Mouse (Mus musculus) forebrain, embryonic 13.5 days (tissue): ENCODE results near the gene Swsap1. TPM values are rescaled to one million over a fixed set of nuclear protein-coding genes. Genes with fewer than 3 reads are reported as not detected.

Experiments used
- ATAC-seq: fragments of 200-750 bp; cut with Nextera tagmentation; 2 replicates; pipeline ENCODE4 v1.8.0; 2017
- H3K27ac ChIP-seq: fragments of 300-500 bp; sonication (generic); 2 replicates; pipeline ENCODE4 v1.5.1; 2015; ENCODE audit warnings: inconsistent platforms, mild to moderate bottlenecking, moderate library complexity
- H3K27me3 ChIP-seq: fragments of 300-500 bp; sonication (generic); 2 replicates; pipeline ENCODE4 v1.6.1; 2015; ENCODE audit warnings: mild to moderate bottlenecking, inconsistent platforms
- H3K36me3 ChIP-seq: fragments of 300-500 bp; sonication (generic); 2 replicates; pipeline ENCODE4 v1.6.1; 2015; ENCODE audit warnings: mild to moderate bottlenecking, inconsistent platforms; ENCODE audit not compliant: poor library complexity, severe bottlenecking
- H3K4me1 ChIP-seq: fragments of 300-500 bp; sonication (generic); 2 replicates; pipeline ENCODE4 v1.6.1; 2015; ENCODE audit warnings: inconsistent platforms
- H3K4me2 ChIP-seq: fragments of 300-500 bp; sonication (generic); 2 replicates; pipeline ENCODE4 v1.6.1; 2015; ENCODE audit warnings: inconsistent platforms, mild to moderate bottlenecking, moderate library complexity
- H3K4me3 ChIP-seq: fragments of 300-500 bp; sonication (generic); 2 replicates; pipeline ENCODE4 v1.5.1; 2015; ENCODE audit warnings: mild to moderate bottlenecking, inconsistent platforms
- H3K9ac ChIP-seq: fragments of 300-500 bp; sonication (generic); 2 replicates; pipeline ENCODE4 v1.6.1; 2015; ENCODE audit warnings: mild to moderate bottlenecking, inconsistent platforms
- H3K9me3 ChIP-seq: fragments of 300-500 bp; sonication (generic); replicated peaks from 2 replicates; pipeline ENCODE4 v1.6.1; 2016; ENCODE audit warnings: inconsistent platforms
- WGBS: fragments of 180-500 bp; shearing (Covaris S2); methylation state at CpG from one replicate; pipeline ENCODE4 v1.1.7; 2015; 5-methylcytosine and 5-hydroxymethylcytosine counted together
- polyA plus RNA-seq: library from polyadenylated mRNA; unstranded; fragments of >200 nt; fragmentation: Nextera tagmentation; extraction: Ambion mirVana; gene quantifications from 2 replicates; pipeline ENCODE4 v1.2.1, GENCODE M21; 2015

Swsap1 gene
- polyA plus RNA-seq, 1 experiment from 2014 or later: 8.6 TPM

- Histone ChIP-seq H3K4me1 (peaks cover 21% of the 10 kb centered on the region), H3K4me2 (peak overlapping the region; percentile 76), H3K27ac (no peak overlapping the region), H3K36me3 (peaks cover 24% of the 10 kb centered on the region), H3K9ac (peak overlapping the region; percentile 84), H3K9me3 (no peaks in the 10 kb centered on the region), H3K27me3 (no peaks in the 10 kb centered on the region), H3K4me3 (peak overlapping the region; percentile 73)
- WGBS: 74% methylated on average over 4 of the region's 4 CpGs
- ATAC-seq: peak; percentile 16; the same call in 1 of the 2 replicates
Measured at GRCm38 (mm10) chr9:21937711-21938175, 17.8 kb upstream of the Swsap1 start.

GRCm38 (mm10) chr9:21938234-21938855 is 17.2 kb upstream of the Swsap1 start:
- peak overlapping the region; percentile 73 for H3K4me3 ChIP-seq
- no peak for ATAC-seq
- H3K9me3 ChIP-seq: no peaks in the 10 kb centered on the region
- H3K27ac ChIP-seq: no peak overlapping the region
- H3K4me1 ChIP-seq: peaks cover 21% of the 10 kb centered on the region
- H3K9ac ChIP-seq: peak overlapping the region; percentile 84
- peak overlapping the region; percentile 76 for H3K4me2 ChIP-seq
- H3K27me3 ChIP-seq: no peaks in the 10 kb centered on the region
- WGBS: 86% methylated on average over 4 of the region's 4 CpGs
- peaks cover 24% of the 10 kb centered on the region for H3K36me3 ChIP-seq

- H3K9me3 ChIP-seq: no peaks in the 10 kb centered on the region
- no peak overlapping the region for H3K4me2 ChIP-seq
- 83% methylated on average over 10 of the region's 12 CpGs for WGBS
- H3K9ac ChIP-seq: no peak overlapping the region
- H3K36me3 ChIP-seq: peaks cover 37% of the 10 kb centered on the region
- H3K4me1 ChIP-seq: peaks cover 6% of the 10 kb centered on the region
- peaks cover 7% of the 10 kb centered on the region; the same call in 1 of the 2 replicates for H3K27me3 ChIP-seq
- H3K27ac ChIP-seq: no peak overlapping the region
- H3K4me3 ChIP-seq: no peak overlapping the region
- no peak for ATAC-seq
Measured at GRCm38 (mm10) chr9:21943046-21943445, 12.5 kb upstream of the Swsap1 start.

GRCm38 (mm10) chr9:21943638-21944037 is 11.9 kb upstream of the Swsap1 start:
- 0 out of 2 replicates have a peak, but pooled peaks have one; percentile 1 for ATAC-seq
- 59% methylated on average over 12 of the region's 12 CpGs for WGBS
- H3K4me2 ChIP-seq: no peak overlapping the region
- no peak overlapping the region for H3K9ac ChIP-seq
- no peaks in the 10 kb centered on the region for H3K4me1 ChIP-seq
- no peak overlapping the region for H3K27ac ChIP-seq
- no peaks in the 10 kb centered on the region for H3K9me3 ChIP-seq
- peaks cover 11% of the 10 kb centered on the region; the same call in 1 of the 2 replicates for H3K27me3 ChIP-seq
- peaks cover 37% of the 10 kb centered on the region for H3K36me3 ChIP-seq
- no peak overlapping the region for H3K4me3 ChIP-seq

- Histone ChIP-seq H3K9ac (no peak overlapping the region), H3K27ac (no peak overlapping the region), H3K9me3 (no peaks in the 10 kb centered on the region), H3K4me2 (no peak overlapping the region), H3K27me3 (peaks cover 11% of the 10 kb centered on the region; the same call in 1 of the 2 replicates), H3K4me3 (no peak overlapping the region), H3K36me3 (peaks cover 32% of the 10 kb centered on the region), H3K4me1 (no peaks in the 10 kb centered on the region)
- 29% methylated on average over 23 of the region's 23 CpGs for WGBS
- ATAC-seq: no peak
Measured at GRCm38 (mm10) chr9:21944267-21944666, 11.3 kb upstream of the Swsap1 start.

GRCm38 (mm10) chr9:21947540-21948130 is 7.9 kb upstream of the Swsap1 start:
- WGBS: 7% methylated on average over 23 of the region's 28 CpGs
- Histone ChIP-seq H3K36me3 (peaks cover 13% of the 10 kb centered on the region), H3K4me2 (peak overlapping the region; percentile 19; the same call in 1 of the 2 replicates), H3K27ac (no peak overlapping the region), H3K4me1 (no peaks in the 10 kb centered on the region), H3K9ac (no peak overlapping the region), H3K9me3 (no peaks in the 10 kb centered on the region; the same call in 1 of the 2 replicates), H3K4me3 (no peak overlapping the region), H3K27me3 (peaks cover 15% of the 10 kb centered on the region; the same call in 1 of the 2 replicates)
- no peak for ATAC-seq

- Histone ChIP-seq H3K4me2 (no peak overlapping the region), H3K36me3 (peaks cover 13% of the 10 kb centered on the region), H3K27ac (no peak overlapping the region), H3K9me3 (no peaks in the 10 kb centered on the region; the same call in 1 of the 2 replicates), H3K4me3 (no peak overlapping the region), H3K27me3 (peaks cover 15% of the 10 kb centered on the region; the same call in 1 of the 2 replicates), H3K4me1 (peaks cover 4% of the 10 kb centered on the region), H3K9ac (no peak overlapping the region)
- no peak for ATAC-seq
- 48% methylated on average over 8 of the region's 8 CpGs for WGBS
Measured at GRCm38 (mm10) chr9:21948146-21948545, 7.4 kb upstream of the Swsap1 start.

GRCm38 (mm10) chr9:21948790-21949189 is 6.8 kb upstream of the Swsap1 start:
- no peak overlapping the region for H3K9ac ChIP-seq
- no peak overlapping the region for H3K27ac ChIP-seq
- peaks cover 15% of the 10 kb centered on the region; the same call in 1 of the 2 replicates for H3K27me3 ChIP-seq
- H3K4me3 ChIP-seq: no peak overlapping the region
- peaks cover 10% of the 10 kb centered on the region for H3K4me1 ChIP-seq
- peaks cover 13% of the 10 kb centered on the region for H3K36me3 ChIP-seq
- WGBS: 71% methylated on average over 6 of the region's 6 CpGs
- no peaks in the 10 kb centered on the region; the same call in 1 of the 2 replicates for H3K9me3 ChIP-seq
- H3K4me2 ChIP-seq: no peak overlapping the region
- no peak for ATAC-seq

- Histone ChIP-seq H3K4me3 (no peak overlapping the region), H3K36me3 (peaks cover 4% of the 10 kb centered on the region; the same call in 1 of the 2 replicates), H3K9ac (no peak overlapping the region), H3K27ac (no peak overlapping the region), H3K9me3 (no peaks in the 10 kb centered on the region; the same call in 1 of the 2 replicates), H3K27me3 (peaks cover 15% of the 10 kb centered on the region; the same call in 1 of the 2 replicates), H3K4me2 (no peak overlapping the region), H3K4me1 (peaks cover 20% of the 10 kb centered on the region)
- no peak for ATAC-seq
- 18% methylated on average over 11 of the region's 11 CpGs for WGBS
Measured at GRCm38 (mm10) chr9:21950322-21950721, 5.2 kb upstream of the Swsap1 start.

GRCm38 (mm10) chr9:21951977-21952376 is 3.6 kb upstream of the Swsap1 start:
- Histone ChIP-seq H3K27ac (no peak overlapping the region), H3K27me3 (peaks cover 15% of the 10 kb centered on the region; the same call in 1 of the 2 replicates), H3K4me1 (peaks cover 26% of the 10 kb centered on the region), H3K36me3 (no peaks in the 10 kb centered on the region), H3K9ac (no peak overlapping the region), H3K4me3 (no peak overlapping the region), H3K9me3 (no peaks in the 10 kb centered on the region; the same call in 1 of the 2 replicates), H3K4me2 (no peak overlapping the region)
- ATAC-seq: no peak
- WGBS: 85% methylated on average over 3 of the region's 3 CpGs

GRCm38 (mm10) chr9:21953600-21953999 is 2.0 kb upstream of the Swsap1 start:
- WGBS: 17% methylated on average over 3 of the region's 3 CpGs
- Histone ChIP-seq H3K27me3 (0 out of 2 replicates have a peak, but pooled peaks cover 4% of the 10 kb centered on the region), H3K4me2 (peak overlapping the region; percentile 32), H3K9me3 (no peaks in the 10 kb centered on the region; the same call in 1 of the 2 replicates), H3K9ac (no peak overlapping the region; the same call in 1 of the 2 replicates), H3K36me3 (no peaks in the 10 kb centered on the region), H3K4me3 (no peak overlapping the region), H3K27ac (peak overlapping the region; percentile 74), H3K4me1 (peaks cover 26% of the 10 kb centered on the region)
- 0 out of 2 replicates have a peak, but pooled peaks have one; percentile 3 for ATAC-seq

GRCm38 (mm10) chr9:21954635-21955034 is 920 bp upstream of the Swsap1 start:
- H3K9me3 ChIP-seq: no peaks in the 10 kb centered on the region; the same call in 1 of the 2 replicates
- H3K36me3 ChIP-seq: no peaks in the 10 kb centered on the region
- no peak overlapping the region for H3K27ac ChIP-seq
- peaks cover 12% of the 10 kb centered on the region for H3K27me3 ChIP-seq
- no peak for ATAC-seq
- 74% methylated on average over 3 of the region's 3 CpGs for WGBS
- peak overlapping the region; percentile 69 for H3K4me2 ChIP-seq
- H3K4me1 ChIP-seq: peaks cover 26% of the 10 kb centered on the region
- no peak overlapping the region for H3K4me3 ChIP-seq
- H3K9ac ChIP-seq: no peak overlapping the region
